Mouse (Mus musculus) thymus, adult 18-20 months (tissue): Measurements from ENCODE around the gene Lrig2.
A peak's percentile ranks its signal among the peaks of the same experiment; 100 is the strongest.

Experiments
- DNase-seq, 2 experiments: peaks; one replicate each; pipeline ENCODE4 v3.0.0; 2022; ENCODE audit warnings: mixed read lengths in 2 of 2

The Lrig2 gene

DNA sequence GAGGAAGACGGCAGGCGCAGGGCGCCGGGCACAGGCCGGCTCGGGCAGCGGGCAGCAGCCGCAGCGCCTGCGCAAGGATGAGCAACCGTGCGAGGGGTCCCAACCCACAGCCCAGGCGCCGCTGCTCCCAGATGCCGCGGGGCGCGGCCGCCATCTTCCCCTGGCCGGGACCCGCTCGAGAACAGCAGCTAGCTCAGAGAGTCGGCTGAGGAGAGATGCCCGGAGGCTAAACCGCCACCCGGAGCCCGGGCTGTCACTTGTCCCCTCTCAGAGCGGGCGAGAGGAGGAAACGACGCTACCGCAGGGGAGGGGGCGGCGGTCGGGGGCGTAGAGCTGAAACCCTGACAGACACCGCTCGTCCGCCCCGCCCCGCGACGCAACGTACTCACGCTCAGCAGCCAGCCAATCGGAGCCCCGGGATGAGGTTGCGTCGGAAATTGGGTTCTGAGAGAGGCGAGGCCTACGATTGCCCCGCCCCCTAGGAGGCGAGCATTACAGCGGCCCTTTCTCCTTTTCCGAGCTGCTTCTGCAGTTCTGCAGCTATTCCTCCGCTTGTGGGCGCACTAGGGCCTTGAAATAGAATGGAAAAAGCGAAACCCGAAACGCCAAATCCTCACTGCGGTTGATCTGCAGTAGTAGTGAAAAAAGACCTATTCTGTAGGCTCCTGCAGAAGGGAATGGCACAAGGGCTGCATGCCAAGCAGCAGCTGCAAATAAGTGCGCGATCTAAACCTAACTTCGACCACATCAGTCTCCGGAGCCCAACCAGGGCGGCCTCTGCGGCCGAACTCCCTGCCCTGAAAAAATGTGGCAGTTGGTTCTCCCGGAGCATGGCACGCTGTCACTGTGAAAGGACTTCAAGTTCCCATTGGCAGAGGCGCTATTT lies at the start of gene Lrig2:
TSS of gene Lrig2 (minus strand) at position 381 of the 886 bp plus-strand sequence.
- DNase-seq = peak; percentile 99

- DNase-seq = no peak
Measured at GRCm38 (mm10) chr3:104556624-104557023, 44.9 kb upstream of the Lrig2 start.

DNA sequence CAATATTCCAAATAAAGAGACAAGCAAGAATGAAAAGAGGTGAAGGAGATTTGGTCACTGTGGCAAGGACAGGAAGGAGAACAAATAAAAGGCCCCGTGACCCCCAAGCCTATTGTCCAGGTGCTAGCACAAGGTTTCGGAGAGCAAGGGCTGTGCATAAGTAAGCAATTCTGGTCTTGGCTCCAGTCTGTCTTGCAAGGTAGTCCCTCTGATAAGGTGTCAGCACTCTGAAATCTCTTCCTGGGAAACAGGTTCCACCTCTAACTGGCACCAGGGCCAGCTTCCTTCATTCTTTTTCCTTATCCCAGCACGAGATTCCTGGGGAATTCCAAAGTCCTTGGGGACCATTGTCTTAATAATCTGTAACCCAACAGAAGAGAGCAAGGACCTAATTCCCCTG lies 38.9 kb upstream of the Lrig2 start:
- no peak for DNase-seq

GRCm38 (mm10) chr3:104548367-104549087 lies 36.8 kb upstream of the Lrig2 start:
- no peak for DNase-seq

DNA sequence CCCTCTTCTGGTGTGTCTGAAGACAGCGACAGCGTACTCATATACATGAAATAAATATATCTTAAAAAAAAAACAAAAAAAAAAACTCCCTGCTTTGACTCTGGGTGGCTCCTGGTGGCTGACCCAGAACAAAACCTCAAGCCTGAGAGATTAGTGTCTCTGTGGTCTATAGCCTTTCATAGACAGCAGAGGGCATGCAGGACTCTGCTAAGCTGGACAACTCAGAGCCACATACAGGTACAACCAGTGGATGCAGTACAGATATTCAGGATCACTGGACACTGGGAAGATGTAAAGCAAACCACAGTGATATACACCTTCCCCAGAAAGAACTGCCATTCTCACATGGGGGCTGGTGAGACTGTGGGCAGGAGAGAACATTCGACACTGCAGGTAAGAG lies 32.1 kb upstream of the Lrig2 start:
- DNase-seq = no peak

- DNase-seq = no peak
Measured at GRCm38 (mm10) chr3:104542065-104542429, 30.3 kb upstream of the Lrig2 start.

- DNase-seq = peak; percentile 58 to 69
Measured at GRCm38 (mm10) chr3:104541139-104542064, 29.7 kb upstream of the Lrig2 start.

DNA sequence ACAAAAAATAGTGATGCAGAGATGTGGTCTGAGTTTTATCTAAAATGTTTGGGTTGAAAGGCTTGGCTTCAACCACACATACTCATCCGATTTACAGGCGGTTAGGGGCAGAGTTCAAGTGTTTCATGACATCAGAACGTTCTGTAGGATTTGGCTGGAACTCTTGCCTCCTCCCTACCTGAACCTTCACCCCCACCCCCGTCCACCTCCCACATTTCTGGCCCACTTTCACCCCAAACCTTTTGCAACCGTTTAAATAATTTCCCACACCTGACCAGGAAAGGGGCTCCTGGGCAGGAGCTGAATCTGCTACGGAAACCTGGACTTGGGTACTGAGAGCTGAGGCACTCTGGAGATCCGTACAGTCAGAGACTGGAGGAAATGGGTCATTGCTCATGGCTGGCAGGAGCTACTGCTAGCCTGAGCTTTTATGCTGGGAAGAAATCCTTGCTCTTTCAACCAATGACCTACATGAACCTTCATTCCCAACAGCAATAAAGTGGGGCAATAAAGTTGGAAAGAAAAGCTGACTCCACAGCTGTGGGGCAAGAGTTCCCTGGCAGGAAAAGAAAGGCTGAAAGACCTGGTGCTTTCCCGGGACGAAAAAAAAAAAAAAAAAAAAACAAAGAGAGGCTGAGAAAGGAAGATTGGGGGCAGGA lies 28.9 kb upstream of the Lrig2 start:
- no peak for DNase-seq

GRCm38 (mm10) chr3:104533223-104533622 lies 21.5 kb upstream of the Lrig2 start:
- no peak for DNase-seq

- DNase-seq = no peak
Measured at GRCm38 (mm10) chr3:104526115-104526882, 14.6 kb upstream of the Lrig2 start.

GRCm38 (mm10) chr3:104525516-104525915 lies 13.8 kb upstream of the Lrig2 start:
- no peak for DNase-seq

- DNase-seq = no peak
Measured at GRCm38 (mm10) chr3:104525029-104525428, 13.3 kb upstream of the Lrig2 start.

GRCm38 (mm10) chr3:104523333-104523871 lies 11.7 kb upstream of the Lrig2 start:
- no peak for DNase-seq

DNA sequence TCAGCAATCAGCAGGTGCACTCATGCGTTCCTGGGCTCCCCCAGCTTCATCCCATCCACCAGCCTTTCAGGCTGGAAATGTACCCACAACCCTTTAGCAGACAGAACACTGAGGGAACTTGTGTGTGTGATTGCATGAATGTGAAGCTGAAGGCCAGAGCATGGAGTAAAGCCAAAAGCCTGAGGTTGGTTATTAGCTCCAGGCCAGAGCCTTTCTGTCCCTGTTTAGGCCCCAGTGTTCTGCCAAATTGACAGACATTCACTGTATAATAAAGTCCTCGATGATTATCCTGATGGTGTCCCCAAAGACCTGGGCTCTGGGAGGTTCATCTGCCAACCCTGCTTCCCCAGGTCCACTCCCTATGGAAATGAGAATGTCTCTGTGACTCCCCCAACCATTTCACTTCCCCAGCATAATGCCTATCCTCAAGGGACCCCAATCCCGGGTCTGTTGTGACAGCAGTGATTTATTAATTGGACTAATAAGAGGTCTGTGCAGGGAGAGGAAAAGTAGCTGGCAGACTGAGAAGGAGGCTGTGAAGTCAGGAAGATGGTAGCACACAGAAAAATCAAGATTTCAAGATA lies 9.7 kb upstream of the Lrig2 start:
- DNase-seq = no peak

DNA sequence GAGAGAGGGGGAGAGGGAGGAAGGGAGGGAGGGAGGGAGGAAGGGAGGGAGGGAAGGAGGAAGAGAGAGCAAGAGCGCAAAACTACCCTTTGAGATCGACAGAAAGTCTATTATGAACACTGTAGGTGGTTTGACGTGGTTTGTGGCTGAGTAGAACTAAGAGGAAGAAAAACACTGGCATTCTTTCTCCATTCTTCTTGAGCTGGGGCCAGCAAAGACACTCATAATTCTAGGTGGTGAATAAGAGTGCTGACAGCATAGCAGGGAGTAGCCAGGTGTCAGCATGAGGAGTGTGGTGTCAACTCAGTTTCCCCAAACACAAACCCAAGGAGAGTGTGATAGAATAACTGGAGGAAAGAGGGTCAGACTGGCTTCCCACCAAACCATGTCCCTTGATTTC lies 8.8 kb upstream of the Lrig2 start:
- DNase-seq = no peak

DNA sequence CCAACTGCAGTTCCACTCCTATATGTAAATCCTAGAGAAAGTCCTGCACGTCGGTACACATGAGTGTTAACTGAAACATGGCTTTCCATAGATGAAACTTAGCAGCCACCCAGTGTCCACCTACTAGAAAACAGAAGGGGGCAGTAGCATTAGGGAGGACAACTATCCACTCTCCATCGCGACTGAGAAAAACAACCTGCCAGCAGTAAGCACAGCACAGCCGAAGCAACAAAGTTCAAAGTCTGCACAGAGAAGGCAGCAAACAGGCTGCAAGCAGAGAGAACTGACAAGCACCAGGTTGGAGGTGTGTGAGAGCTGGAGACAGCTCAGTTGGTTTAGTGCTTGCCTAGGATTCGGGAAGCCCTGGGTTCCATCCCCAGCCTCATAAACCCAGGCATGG lies 7.2 kb upstream of the Lrig2 start:
- no peak for DNase-seq

- DNase-seq = no peak
Measured at GRCm38 (mm10) chr3:104518411-104518810, 6.7 kb upstream of the Lrig2 start.

DNA sequence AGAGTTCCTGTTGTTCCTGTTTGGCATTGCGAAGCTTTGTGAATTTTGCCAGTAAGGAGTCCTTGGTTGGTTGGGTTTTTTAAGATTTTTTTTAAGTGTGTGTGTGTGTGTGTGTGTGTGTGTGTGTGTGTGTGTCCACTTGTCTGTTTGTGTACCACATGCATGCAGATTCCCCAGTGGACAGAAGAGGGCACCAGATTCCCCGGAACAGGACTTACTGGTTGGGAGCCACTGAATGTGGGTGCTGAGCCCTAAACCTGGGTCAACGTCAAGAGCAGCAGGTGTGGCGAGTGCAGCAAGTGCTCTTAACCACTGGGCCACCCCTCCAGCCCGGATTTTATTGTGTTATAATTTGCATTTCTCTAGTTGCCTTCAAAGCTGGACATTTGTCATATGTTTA lies 5.4 kb upstream of the Lrig2 start:
- DNase-seq = no peak

- DNase-seq = no peak
Measured at GRCm38 (mm10) chr3:104514510-104514909, 2.8 kb upstream of the Lrig2 start.

DNA sequence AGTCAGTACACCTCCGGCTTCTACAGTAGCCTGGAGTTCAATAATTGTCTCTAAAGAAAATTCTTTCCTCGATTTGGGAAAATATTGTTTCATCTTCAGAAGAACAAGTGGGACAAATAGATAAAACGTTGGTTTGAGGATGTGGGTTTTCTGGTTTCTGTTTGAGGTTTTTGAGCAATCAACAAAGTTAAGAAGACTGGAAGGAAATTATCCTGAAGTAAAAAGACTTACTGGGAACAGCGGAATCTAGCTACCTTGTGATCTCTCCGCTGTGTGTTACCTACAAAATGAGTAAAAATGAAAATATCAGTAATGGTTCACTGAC lies 668 bp upstream of the Lrig2 start:
- DNase-seq = no peak

- no peak for DNase-seq
Measured at GRCm38 (mm10) chr3:104510771-104511429, 818 bp downstream of the Lrig2 start.
